Mouse (Mus musculus): ENCODE results near the gene C77080.
A peak's percentile ranks its signal among the peaks of the same experiment; 100 is the strongest.

The C77080 gene

DNA sequence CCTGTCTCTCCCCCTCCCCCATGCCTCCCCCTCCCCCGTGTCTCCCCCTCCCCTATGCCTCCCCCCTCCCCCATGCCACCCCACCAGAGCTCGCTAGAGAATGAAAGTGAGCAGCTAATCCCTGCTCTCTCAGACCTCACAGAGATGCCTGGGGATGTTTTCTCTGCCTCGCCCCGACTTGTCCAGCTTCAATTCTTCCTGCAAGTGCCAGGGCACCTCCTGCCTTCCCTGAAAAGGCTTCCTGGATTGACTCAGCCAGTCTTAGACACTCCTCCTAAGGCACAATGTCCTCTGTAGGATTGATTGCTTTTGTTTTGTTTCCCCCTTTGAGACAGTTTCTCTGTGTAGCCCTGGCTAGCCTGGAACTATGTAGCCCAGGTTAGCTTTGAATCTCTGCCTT, at the start of gene C77080:
C77080 (minus strand) TSS at position 209 of the 400 bp plus-strand sequence.
- no peak for DNase-seq (ENCODE audit: low spot score in 2 of 2)

DNA sequence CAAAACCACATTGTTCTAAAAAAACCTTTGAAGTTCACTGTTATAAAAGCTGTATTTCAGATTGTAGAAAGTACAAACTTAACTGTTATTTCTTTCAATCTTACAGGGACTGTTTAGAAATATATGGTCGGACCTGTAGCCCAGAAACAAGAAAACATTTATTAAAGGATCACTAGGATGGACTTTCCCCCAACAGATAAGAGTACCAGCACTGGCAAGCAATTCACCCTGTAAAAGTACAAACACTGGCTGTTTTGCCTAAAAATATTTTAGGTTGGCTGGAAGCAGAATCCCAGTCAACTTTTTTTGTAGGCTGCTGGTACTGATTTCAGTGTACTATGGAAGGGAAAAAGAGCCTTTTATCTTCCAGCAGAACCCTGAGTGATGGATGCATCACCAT, 46.7 kb upstream of the C77080 start:
- DNase-seq (ENCODE audit: low spot score in 2 of 2) = no peak

DNA sequence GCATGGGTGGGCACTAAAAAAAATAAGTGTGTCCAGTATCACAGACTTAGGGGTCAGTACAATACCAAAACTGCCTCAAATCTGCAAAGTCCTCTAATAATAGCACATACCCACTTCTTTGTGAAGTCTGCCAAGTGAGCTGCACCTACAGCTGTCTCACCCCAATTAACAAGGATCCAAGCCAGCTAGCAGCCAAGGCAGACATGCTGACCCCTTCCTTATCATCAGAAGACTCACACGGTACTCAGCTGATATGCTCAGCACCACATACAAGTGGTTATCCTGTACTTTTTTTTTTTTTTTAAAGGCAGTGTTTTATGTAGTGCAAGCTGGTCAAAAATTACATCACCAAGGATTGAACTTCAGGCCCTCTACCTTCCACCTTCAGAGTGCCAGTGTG, 43.1 kb upstream of the C77080 start:
- DNase-seq (ENCODE audit: low spot score in 2 of 2) = no peak

DNA sequence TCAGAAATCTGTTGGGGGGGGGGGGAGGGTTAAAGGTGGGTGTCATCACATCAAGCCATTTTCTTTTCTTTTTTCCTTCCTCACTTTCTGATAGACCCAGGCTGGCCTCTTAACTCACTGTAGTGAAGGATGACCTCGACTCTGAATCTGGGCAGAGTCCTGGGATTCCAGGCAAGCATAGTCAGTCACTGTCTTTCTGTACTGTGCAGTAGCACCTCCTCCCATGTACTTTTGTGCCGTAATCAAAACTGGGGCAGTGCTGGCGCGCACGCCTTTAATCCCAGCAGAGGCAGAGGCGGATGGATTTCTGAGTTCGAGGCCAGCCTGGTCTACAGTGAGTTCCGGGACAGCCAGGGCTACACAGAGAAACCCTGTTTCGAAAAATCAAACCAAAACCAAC, 42.6 kb upstream of the C77080 start:
- DNase-seq (ENCODE audit: low spot score in 2 of 2) = no peak

DNA sequence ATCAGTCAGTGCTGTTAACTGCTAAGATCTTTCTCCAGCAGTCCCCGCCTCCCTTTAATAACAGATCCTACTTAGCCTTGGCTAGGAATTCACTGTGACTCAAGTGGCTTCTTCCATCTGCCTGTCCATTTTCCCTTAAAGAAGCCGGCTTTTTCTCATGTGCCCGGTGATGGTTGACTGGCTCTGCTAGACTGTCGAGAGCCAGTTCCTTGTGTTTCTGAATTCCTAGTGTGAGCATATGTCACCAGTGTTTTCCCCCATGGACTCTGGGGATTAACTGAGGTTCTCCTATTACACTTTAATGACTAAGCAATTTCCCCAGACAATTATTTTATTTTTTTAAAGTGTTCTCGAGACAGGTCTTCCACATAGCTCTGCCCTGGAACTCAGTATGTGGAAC, 42.2 kb upstream of the C77080 start:
- DNase-seq (ENCODE audit: low spot score in 2 of 2) = no peak

DNA sequence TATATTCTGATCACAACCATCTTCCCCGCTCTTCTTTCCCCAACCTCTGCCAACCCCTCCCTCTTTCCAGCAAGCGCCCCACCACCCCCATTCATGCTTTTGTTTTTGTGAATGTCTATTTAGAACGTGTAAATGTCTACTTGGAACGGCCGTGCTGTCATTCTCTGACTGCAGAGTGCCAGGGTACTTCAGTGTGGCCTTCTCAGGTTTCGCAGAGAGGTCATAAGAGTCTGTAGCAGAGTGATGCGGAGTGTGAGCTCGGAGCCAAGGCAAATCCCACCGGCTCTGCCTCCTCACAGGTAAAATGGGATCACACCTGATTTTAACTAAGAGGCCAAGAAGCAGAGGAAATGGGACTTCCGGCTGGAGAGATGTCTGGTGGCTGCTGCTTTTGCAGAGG, 37.9 kb upstream of the C77080 start:
- no peak for DNase-seq (ENCODE audit: low spot score in 2 of 2)

DNA sequence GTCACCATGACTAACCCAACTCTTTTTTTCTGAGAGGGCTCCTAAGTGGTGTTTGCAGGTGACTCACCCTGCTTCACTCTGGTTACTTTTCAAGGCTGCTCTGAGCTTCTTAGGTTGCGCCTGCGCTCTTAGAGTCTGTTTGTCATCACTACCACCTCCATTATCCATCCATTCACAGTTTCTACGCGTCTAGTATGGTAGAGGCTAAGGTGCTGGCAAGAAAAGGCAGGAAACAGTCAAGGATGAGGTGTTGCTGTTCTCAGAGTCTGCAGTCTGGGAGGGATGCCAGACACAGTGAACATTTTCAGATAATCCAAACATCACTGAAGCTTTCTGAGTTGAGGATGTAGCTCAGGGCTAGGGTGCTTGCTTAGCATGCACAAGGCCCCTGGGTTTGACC, 36.5 kb upstream of the C77080 start:
- no peak for DNase-seq (ENCODE audit: low spot score in 2 of 2)

DNA sequence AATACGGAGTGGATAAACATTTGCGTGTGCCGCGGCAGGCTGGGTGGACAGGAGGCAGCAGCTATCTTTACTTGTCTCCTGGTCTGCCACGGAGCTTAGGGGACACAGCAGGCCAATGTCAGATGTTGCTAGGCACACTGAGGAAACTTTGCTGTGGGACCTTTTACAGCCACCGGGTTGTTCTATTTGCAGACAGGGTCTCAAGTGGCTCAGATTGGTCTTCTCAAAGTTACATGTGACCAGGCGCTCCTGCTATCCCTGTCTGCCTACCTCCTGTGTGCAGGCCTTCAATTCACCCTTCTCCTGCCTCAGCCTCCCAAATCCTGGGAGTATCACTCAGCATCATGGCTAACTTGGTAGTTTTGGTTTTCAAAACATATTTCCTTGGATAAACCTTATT, 34.9 kb upstream of the C77080 start:
- DNase-seq (ENCODE audit: low spot score in 2 of 2) = no peak

DNA sequence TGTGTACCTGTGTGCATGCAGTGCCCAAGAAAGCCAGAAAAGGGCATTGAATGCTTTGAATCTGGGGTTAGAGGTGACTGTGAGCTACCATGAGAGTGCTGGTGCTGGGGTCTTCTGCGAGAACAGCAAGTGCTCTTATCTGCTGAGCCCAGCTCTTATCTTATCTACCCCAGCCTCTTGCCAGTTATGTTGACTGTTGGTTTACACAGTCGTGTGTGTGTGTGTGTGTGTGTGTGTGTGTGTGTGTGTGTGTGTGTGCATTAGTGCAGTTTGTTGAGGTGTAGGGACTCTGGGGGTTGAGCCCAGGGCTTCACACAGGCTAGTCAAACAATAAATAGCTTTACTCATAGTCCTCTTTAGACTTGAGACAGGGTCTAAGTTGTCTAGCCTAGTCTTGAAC, 34.0 kb upstream of the C77080 start:
- no peak for DNase-seq (ENCODE audit: low spot score in 2 of 2)

DNA sequence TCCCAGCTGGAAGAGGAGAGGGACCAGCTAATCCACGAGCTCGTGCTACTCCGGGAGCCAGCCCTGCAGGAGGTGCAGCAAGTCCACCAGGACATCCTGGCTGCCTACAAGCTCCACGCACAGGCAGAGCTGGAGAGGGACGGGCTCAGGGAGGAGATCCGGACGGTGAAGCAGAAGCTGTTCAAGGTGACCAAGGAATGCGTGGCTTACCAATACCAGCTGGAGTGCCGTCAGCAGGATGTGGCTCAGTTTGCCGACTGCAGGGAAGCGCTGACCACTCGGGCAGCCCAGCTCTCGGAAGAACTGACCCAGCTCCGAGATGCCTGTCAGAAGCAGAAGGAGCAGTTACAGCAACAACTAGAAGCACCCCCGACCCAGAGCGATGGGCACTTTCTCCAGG, 32.5 kb upstream of the C77080 start:
- no peak for DNase-seq (ENCODE audit: low spot score in 2 of 2)

DNA sequence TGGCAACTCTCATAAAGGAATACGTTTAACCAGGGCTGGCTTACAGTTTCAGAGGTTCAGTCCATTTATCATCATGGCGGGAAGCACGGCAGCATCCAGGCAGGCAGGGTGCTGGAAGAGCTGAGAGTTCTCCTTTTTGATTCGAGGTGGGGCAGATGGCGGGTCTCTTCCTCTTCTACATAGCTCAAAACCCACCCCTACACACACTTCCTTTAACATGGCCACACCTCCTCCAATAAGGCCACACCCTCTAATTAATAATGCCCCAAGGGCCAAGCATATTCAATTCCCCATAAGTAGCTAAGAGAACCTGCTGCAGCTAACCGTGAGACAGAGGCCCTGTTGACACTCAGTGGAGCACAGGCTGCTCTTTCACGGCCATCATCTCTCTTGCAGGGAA, 31.6 kb upstream of the C77080 start:
- no peak for DNase-seq (ENCODE audit: low spot score in 2 of 2)

DNA sequence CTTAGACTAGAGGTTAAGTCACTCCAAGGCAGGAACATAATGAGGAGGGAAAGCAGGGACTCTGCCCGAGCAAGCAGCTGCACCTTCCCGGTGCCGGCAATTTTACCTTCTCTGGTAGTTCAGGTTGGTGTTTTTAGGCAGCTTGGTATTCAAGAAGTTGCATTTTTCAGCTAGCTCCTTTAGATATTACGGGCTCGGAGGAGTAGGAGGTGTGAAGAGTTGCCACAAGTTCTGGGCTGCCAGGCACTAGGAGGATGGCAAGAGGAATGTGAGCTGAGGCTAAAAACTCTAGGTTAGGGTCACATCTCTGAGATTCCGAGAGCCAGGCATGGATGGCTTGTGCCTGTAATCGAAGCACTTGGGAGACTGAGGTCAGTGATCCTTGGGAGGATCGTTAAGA, 28.5 kb upstream of the C77080 start:
- no peak for DNase-seq (ENCODE audit: low spot score in 2 of 2)

DNA sequence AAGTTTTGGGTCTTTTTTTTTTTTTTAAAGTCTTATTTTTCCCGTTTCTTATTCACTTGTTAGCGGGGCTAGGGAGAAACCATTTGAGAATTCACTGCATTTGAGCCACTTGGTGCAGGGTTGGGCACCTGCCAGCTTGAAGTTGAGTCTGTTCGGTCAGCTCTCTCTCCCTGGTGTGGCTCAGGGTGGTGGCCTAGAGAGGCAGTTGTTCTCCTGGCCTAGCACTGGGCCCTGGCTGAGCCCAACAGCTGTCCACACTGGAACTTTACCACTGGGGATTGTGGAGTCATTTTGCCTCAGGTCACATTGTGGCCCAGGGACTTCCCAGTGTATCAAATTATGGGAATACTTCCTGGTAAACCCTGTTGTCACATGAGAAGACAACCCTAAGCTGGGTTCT, 26.9 kb upstream of the C77080 start:
- no peak for DNase-seq (ENCODE audit: low spot score in 2 of 2)

DNA sequence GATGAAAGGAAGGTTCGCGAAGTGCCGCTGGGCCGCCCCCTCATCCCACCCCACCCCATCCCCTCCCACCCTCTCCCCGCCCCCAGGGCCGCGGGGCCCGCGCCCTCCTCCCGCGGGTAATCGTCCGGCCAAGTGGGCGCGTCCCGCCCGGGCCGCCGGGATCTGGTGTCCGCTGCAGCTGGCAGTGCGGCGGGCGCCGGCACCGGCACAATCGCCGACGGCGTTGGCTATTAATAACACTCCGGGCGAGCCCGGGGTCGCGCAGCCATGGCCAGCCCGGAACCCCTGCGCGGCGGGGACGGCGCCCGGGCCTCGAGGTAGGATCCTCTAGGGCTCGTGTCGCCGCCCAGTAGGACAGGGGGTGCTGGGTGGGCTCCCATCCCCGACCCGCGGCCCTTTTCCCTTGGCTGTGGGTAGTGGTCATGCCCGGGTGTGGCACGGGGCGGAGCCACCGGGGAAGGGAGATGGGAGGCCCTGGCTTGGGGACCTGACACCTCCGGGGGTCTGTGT, 26.3 kb upstream of the C77080 start, which contains the start of gene Sync:
Sync (plus strand) TSS at position 146 of the 510 bp plus-strand sequence.
- DNase-seq (ENCODE audit: low spot score in 2 of 2) = no peak

DNA sequence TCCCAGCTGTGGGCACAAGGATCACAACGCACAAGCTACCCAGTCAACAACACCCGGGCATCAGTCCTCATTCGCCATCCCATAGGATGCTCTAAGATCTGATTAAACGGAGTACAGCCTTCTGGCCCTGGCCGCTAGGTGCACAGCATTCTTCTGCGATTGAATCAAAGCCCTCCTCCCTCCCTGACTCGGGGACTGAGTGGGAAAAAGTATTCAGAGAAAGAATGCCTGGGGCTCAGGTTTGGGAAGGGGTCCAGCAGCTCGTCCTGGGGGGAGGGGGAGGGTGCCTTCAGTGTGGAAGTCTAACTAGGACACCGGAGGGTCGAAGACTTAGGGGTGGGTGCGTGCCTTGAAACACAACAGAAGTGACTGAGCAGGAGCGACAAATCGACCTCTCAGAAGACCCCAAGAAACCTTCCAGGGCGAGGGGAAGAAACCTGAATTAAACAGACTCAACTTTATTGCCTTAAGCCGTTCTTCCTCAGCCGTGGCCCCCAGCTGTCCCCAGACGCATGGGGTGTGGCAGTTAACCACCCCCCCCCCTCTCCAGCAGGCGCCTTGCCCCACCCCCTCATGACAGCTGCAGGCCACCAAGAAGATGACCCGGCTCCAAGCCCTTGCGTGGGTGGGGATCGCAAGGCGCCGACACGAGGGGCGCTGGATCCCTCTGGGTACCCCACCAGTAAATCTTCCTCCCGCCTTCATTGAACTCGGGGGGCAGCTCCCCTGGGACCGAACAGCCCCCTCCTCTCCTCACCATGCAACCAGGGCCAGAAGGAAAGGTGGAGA, 25.7 kb upstream of the C77080 start:
- DNase-seq (ENCODE audit: low spot score in 2 of 2) = peak in 1 of 2 experiments; percentile 18

DNA sequence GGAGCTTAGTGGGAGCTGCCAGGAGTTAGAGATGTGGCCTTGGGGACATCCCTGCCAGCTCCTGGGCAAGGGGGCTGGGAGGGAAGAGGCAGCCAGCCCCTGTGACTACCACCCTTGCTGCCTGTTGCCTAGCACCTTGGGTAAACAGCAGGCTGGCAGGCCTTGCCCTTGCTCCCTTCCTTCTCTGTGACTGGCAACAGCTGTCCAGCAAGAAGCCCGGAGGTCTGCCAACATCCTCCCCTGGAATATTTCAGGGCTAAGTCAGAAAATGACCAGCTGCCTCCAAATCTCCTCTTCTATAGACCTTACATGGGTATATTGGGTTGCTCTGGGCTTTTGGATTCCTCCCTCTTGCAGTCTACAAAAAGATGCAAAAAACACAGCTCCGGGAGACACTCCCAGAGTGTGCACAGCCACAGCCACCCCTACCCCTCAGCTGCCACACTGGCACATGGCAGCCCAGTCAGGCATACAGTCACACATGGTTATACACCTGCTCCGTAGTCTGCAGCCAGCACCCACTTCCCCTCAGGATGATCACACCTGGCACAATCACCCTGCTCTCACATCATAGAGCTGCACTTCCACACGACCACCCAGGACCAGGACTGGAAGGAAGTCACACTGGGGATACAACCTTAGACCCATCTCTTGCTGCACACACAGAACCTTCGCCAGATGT, 24.9 kb upstream of the C77080 start:
- DNase-seq (ENCODE audit: low spot score in 2 of 2) = no peak

DNA sequence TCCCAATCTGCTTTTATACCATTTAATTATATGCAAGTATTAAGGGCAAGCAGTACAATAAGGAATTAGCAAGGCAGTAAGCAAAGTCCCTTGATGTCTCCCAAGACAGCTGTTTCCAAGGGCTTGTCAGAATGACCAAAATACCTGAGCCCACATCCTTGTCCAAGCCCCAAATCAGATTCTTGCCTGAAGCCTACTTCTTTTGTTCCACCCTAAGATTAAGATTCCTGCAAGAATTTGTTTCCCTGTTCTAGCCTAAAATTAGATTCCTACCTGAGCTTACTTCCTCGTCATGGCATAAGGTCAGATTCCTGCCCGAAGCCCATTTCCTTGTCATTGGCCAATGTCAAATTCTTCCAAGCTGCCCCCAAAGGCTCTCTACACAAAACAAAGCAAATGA, 23.5 kb upstream of the C77080 start:
- DNase-seq (ENCODE audit: low spot score in 2 of 2) = no peak

DNA sequence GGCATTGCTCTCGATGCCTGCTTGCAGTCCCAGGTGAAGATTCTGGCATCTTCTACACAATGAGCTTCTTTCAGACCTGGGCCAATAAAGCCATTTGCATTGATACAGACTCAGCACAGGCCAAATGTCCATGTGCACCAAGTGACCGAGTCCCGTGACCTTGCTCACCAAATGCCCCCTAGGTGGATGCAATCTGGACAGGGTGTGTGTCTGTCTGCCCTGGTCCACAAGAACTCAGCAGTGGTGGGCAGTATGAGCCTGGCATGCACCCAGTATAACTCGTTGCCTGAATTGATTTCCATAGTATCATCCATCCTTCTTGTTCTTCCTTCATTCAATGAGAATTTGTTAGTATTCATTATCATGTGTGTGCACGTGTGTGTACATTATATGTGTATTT, 22.0 kb upstream of the C77080 start:
- DNase-seq (ENCODE audit: low spot score in 2 of 2) = no peak

DNA sequence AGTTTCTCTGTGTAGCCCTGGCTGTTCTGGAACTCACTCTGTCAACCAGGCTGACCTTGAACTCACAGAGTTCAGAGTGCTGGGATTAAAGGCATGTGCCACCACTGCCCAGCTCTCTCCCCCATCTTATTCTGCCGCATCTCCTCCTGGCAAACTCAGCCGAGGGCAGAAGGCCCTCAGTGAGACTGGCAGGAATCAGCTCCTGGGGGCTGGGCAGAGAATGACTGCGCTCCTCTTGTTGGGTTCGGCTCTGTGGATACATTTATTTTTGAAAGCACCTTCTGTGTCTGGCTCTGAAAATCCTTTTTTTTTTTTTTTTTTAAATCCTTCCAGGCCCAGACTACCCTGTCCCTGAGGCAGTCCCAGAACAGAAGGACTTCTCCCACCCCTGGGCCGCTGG, 21.6 kb upstream of the C77080 start:
- DNase-seq (ENCODE audit: low spot score in 2 of 2) = no peak

DNA sequence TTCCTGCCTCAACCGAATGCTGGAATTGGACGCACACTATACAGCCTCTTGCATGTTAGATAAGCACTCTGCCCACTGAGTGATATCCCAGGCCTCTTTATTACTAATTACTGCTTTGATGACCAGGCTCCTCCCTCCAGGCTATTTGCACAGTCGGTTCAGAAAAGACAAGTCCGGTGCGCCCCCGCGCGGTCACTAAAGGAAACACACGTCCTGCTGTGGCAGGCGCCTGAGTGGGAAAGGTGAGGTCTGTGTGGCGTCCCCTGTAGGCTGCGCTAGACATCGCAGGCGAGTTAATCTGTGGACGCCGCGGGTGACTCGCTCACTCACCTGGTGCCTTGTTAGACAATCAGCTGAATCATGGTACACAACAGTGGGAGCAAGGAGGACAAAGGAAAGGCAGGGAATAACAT, 15.3 kb upstream of the C77080 start:
- DNase-seq (ENCODE audit: low spot score in 2 of 2) = peak; percentile 88 to 91

DNA sequence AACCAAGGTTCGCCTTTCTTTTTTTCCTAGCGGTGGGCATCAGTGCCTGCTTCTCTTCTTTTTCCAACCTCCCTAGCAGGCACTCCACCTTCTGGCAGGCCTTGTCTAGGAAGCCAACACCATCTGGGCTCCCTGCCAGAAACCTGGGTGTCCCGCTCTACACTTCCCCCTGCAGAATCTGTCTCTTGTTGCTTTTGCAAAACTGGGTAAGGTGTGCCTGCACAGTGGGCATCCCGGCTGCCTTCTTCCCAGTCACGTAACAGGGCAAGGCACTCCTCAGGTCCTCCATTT, 11.5 kb upstream of the C77080 start:
- DNase-seq (ENCODE audit: low spot score in 2 of 2) = no peak

DNA sequence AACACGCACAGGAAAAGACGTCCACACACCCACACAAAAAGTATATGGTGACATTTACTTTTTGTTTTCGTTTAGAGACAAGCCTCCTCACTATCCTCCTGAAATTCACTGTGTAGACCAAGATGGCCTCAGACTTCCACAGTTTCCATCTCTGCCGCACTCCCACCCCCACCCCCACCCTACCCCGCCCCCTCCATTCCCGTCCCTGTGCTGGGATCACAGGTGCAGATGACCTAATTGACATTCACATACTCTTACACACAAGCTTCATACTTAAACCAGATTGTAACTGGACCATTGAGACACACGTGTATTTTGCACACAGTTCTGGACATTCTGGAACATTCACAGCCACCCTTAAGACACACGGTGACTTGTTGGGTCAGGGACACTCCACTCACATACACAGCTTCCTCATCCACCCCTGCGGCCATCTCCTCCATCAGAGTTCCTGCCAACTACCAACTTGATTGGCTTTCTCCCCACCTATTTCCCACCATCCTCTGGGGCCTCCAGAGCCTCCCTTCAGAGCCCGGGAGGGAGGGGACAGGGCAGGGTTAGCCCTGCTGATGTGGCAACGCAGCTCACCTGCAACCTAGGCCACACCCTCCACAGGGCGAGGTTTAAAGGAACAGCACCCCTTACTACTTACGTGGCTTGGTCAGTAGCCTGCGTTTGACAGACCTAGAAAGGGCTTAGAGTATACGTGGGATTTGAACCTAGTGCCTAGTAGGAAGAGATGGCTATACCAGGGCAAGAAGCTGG, 11.0 kb upstream of the C77080 start:
- DNase-seq (ENCODE audit: low spot score in 2 of 2) = no peak

DNA sequence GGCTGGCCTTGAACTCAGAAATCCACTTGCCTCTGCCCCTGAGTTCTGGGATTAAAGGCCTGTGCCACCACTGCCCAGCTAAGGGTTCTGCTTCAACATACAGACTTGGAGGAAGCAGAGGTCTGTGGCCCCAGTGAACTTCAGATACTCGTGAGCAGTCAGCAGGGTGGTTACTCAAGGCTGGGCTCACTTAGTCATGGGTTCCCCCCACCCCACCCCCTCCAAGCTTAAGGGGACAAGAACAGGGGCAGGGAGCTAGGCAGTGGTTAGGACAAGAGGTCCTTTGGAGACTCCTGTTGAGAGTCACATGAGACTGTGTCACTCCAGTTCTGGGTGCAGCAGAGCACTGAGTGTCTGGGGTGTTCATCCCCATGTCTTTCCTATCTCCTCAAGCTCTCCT, 7.5 kb upstream of the C77080 start:
- DNase-seq (ENCODE audit: low spot score in 2 of 2) = no peak

All from spleen, postnatal 36 days (tissue).